Mouse (Mus musculus): ENCODE data around the gene Elf2.

- TF ChIP-seq CTCF (IDR thresholded peaks at IDR 0.05; ENCODE audit: low read depth, low read length) = no peak
- TF ChIP-seq POLR2A (IDR thresholded peaks at IDR 0.05; ENCODE audit: borderline replicate concordance, low read depth, low read length) = no peak
Measured at GRCm38 (mm10) chr3:51252689-51253402, 87.6 kb downstream of the Elf2 start.

Data from bone marrow macrophage, adult 2 months (primary cell).